Mouse (Mus musculus): ENCODE data around the gene Fbxw24. TPM values are rescaled to one million over a fixed set of nuclear protein-coding genes. Genes with fewer than 3 reads are reported as not detected.

Gene Fbxw24
- total RNA-seq (2023): not detected

GRCm38 (mm10) chr9:109625957-109626356 is at the start of gene Fbxw24:
Fbxw24 (minus strand) TSS chr9:109626057.

DNA sequence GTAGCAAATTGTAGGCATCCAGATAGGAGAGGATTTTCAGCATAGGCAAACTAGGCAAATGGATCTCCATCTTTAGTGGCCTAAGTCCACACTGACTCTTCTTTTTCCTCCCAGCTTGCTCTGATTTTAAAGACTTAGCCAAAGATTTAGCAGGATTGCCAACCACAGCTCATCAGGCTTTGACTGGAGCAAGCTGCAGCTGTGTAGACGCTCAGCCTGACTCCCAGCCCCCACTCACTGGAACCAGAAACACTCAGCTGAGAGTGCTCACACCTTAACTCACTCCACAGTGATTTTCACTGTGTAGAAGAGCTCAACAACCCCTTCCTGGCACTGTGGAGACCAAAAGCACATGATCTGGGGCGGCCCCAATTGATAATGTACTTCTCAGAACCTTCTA is 38.7 kb upstream of the Fbxw24 start, which contains the start of gene Fbxw25:
Gene Fbxw25, minus strand, starts transcription at position 101 of the 400 bp plus-strand sequence.

GRCm38 (mm10) chr9:109568162-109568561 is 57.7 kb downstream of the Fbxw24 start, which contains the start of gene Fbxw15:
Fbxw15 (minus strand) TSS chr9:109568262.

Other genes with a start within 250 kb of the Fbxw24 start
- gene Fbxw22, start 221.8 kb downstream of the Fbxw24 start, total RNA-seq (2023): not detected
- not detected for gene Fbxw16, start 176.9 kb downstream of the Fbxw24 start, total RNA-seq (2023)
- not detected for gene Fbxw19, start 130.2 kb downstream of the Fbxw24 start, total RNA-seq (2023)
- not detected for gene Fbxw15, start 57.8 kb downstream of the Fbxw24 start, total RNA-seq (2023)
- not detected for gene Fbxw25, start 38.6 kb upstream of the Fbxw24 start, total RNA-seq (2023)
- gene Fbxw18, start 76.6 kb upstream of the Fbxw24 start, total RNA-seq (2023): not detected
- not detected for gene Fbxw26, start 120.0 kb upstream of the Fbxw24 start, total RNA-seq (2023)
- not detected for gene Fbxw27, start 164.6 kb upstream of the Fbxw24 start, total RNA-seq (2023)
- gene Spink8, start 186.2 kb upstream of the Fbxw24 start, total RNA-seq (2023): not detected
- gene Nme6, start 206.7 kb upstream of the Fbxw24 start, total RNA-seq (2023): 8.8 TPM
- 2.4 TPM for gene Camp, start 223.6 kb upstream of the Fbxw24 start, total RNA-seq (2023)
- 10.4 TPM for gene Cdc25a, start 249.5 kb upstream of the Fbxw24 start, total RNA-seq (2023)

Data from CD4-positive naive resting alpha-beta T cell, adult 76 days (primary cell).